Comparison of ENCODE assay signal across 8 mouse cellular contexts in the genomic region with DNA sequence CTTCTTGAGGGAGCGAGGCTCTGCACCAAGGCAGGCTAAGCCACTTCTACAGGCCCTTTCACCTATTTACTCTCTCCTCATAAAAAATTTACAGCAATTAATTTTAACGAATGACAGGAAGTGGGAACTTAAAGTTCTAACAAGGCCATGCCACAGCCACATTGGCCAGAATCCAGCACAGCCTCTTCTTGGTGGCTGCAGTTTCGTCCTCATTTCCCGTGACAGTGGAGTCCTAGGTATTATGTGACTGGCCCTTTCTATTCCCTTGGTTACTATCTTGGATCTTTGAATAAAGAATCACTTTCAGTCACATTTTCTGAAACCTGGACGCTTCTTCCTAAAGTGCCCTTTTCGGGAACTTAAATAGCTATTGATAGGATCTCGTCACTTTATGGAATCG.
"Had no signal": no experiment of that assay in that cellular context is flagged by ENCODE, and none has a peak within 500 bp of the region (broad histone marks: within the 10 kb centered on the region; RNA-seq: fewer than 3 reads in every experiment).

No protein-coding gene starts in this region.

- DNase-seq: kidney, postnatal 36 days; left cerebral cortex, postnatal 4 days; liver, postnatal 0 days; lung, embryonic 14.5 days; midbrain, embryonic 14.5 days; right cerebral cortex, postnatal 25 days; spleen, adult 18-20 months; thymus, postnatal 25 days had no signal
